Mouse (Mus musculus) midbrain, embryonic 12.5 days (tissue): ENCODE measurements around the gene Mettl23. TPM values are rescaled to one million over a fixed set of nuclear protein-coding genes. Genes with fewer than 3 reads are reported as not detected.

Experiments
- ATAC-seq: fragments of 200-750 bp; cut with Nextera tagmentation; 2 replicates; pipeline ENCODE4 v1.8.0; 2017; ENCODE audit warnings: low read depth, moderate TSS enrichment, moderate library complexity; ENCODE audit not compliant: low FRiP score
- H3K27ac ChIP-seq: fragments of 300-500 bp; sonication (generic); replicated peaks from 2 replicates; pipeline ENCODE4 v1.5.1; 2016; ENCODE audit warnings: mild to moderate bottlenecking
- H3K27me3 ChIP-seq: fragments of 300-500 bp; sonication (generic); 2 replicates; pipeline ENCODE4 v1.6.1; 2016; ENCODE audit warnings: mild to moderate bottlenecking
- H3K36me3 ChIP-seq: fragments of 300-500 bp; sonication (generic); 2 replicates; pipeline ENCODE4 v1.6.1; 2016
- H3K4me1 ChIP-seq: fragments of 300-500 bp; sonication (generic); 2 replicates; pipeline ENCODE4 v1.6.1; 2016
- H3K4me2 ChIP-seq: fragments of 300-500 bp; sonication (generic); replicated peaks from 2 replicates; pipeline ENCODE4 v1.6.1; 2016; ENCODE audit warnings: mild to moderate bottlenecking, moderate library complexity
- H3K4me3 ChIP-seq: fragments of 300-500 bp; sonication (generic); 2 replicates; pipeline ENCODE4 v1.5.1; 2016; ENCODE audit warnings: mild to moderate bottlenecking
- H3K9ac ChIP-seq: fragments of 300-500 bp; sonication (generic); replicated peaks from 2 replicates; pipeline ENCODE4 v1.6.1; 2016; ENCODE audit warnings: mild to moderate bottlenecking, moderate library complexity
- H3K9me3 ChIP-seq: fragments of 300-500 bp; sonication (generic); 2 replicates; pipeline ENCODE4 v1.6.1; 2016; ENCODE audit warnings: mild to moderate bottlenecking
- WGBS: fragments of 180-500 bp; shearing (Covaris S2); methylation state at CpG from one replicate; pipeline ENCODE4 v1.1.7; 2016; 5-methylcytosine and 5-hydroxymethylcytosine counted together
- polyA plus RNA-seq: library from polyadenylated mRNA; unstranded; fragments of >200 nt; fragmentation: Nextera tagmentation; extraction: Ambion mirVana; gene quantifications from 2 replicates; pipeline ENCODE4 v1.2.1, GENCODE M21; 2016

Gene Mettl23
- polyA plus RNA-seq, 1 experiment from 2014 or later, result 72.3 TPM

GRCm38 (mm10) chr11:116810983-116811901, 31.8 kb upstream of the Mettl23 start:
- peak overlapping the region; percentile 34 for H3K4me3 ChIP-seq
- peak overlapping the region; percentile 98 for H3K27ac ChIP-seq
- no peaks in the 10 kb centered on the region for H3K36me3 ChIP-seq
- H3K9ac ChIP-seq, result peak overlapping the region; percentile 59
- WGBS, result 2% methylated on average over 31 of the region's 32 CpGs
- H3K9me3 ChIP-seq, result no peaks in the 10 kb centered on the region
- peaks cover 69% of the 10 kb centered on the region for H3K4me1 ChIP-seq
- H3K4me2 ChIP-seq, result peak overlapping the region; percentile 55
- H3K27me3 ChIP-seq, result peaks cover 3% of the 10 kb centered on the region
- ATAC-seq, result peak; percentile 90

GRCm38 (mm10) chr11:116812793-116813529, 30.1 kb upstream of the Mettl23 start:
- peak; percentile 44 for ATAC-seq
- Histone ChIP-seq H3K36me3 (no peaks in the 10 kb centered on the region), H3K27me3 (peaks cover 3% of the 10 kb centered on the region), H3K4me3 (no peak overlapping the region), H3K27ac (peak overlapping the region; percentile 98), H3K9me3 (no peaks in the 10 kb centered on the region), H3K4me1 (peaks cover 68% of the 10 kb centered on the region), H3K4me2 (peak overlapping the region; percentile 55), H3K9ac (peak overlapping the region; percentile 39; the same call in 1 of the 2 replicates)
- 32% methylated on average over 18 of the region's 21 CpGs for WGBS

- H3K4me2 ChIP-seq, result peak overlapping the region; percentile 55; the same call in 1 of the 2 replicates
- peaks cover 3% of the 10 kb centered on the region for H3K27me3 ChIP-seq
These were observed 29.5 kb upstream of the Mettl23 start for GRCm38 (mm10) chr11:116813610-116814009.

GRCm38 (mm10) chr11:116814076-116814883, 28.8 kb upstream of the Mettl23 start:
- H3K4me2 ChIP-seq, result peak overlapping the region; percentile 55; the same call in 1 of the 2 replicates

More at GRCm38 (mm10) chr11:116813610-116814009, 29.5 kb upstream of the Mettl23 start:
- H3K36me3 ChIP-seq, result no peaks in the 10 kb centered on the region
- no peak for ATAC-seq
- peak overlapping the region; percentile 98 for H3K27ac ChIP-seq
- no peak overlapping the region for H3K9ac ChIP-seq
- H3K4me3 ChIP-seq, result no peak overlapping the region
- H3K9me3 ChIP-seq, result no peaks in the 10 kb centered on the region
- H3K4me1 ChIP-seq, result peaks cover 64% of the 10 kb centered on the region
- 69% methylated on average over 13 of the region's 13 CpGs for WGBS

GRCm38 (mm10) chr11:116814884-116815415, 28.1 kb upstream of the Mettl23 start:
- H3K4me2 ChIP-seq, result peak overlapping the region; percentile 55; the same call in 1 of the 2 replicates

More at GRCm38 (mm10) chr11:116814076-116814883, 28.8 kb upstream of the Mettl23 start:
- Histone ChIP-seq H3K27me3 (peaks cover 3% of the 10 kb centered on the region), H3K4me3 (no peak overlapping the region), H3K4me1 (peaks cover 64% of the 10 kb centered on the region), H3K36me3 (no peaks in the 10 kb centered on the region), H3K9ac (peak overlapping the region; percentile 47; the same call in 1 of the 2 replicates), H3K9me3 (no peaks in the 10 kb centered on the region), H3K27ac (peak overlapping the region; percentile 98)
- WGBS, result 5% methylated on average over 20 of the region's 20 CpGs
- peak; percentile 14; the same call in 1 of the 2 replicates for ATAC-seq

GRCm38 (mm10) chr11:116816769-116817168, 26.3 kb upstream of the Mettl23 start:
- peaks cover 54% of the 10 kb centered on the region for H3K4me1 ChIP-seq
- no peaks in the 10 kb centered on the region for H3K9me3 ChIP-seq
- WGBS, result 84% methylated on average over 5 of the region's 5 CpGs
- H3K4me2 ChIP-seq, result no peak overlapping the region
- H3K4me3 ChIP-seq, result no peak overlapping the region
- H3K36me3 ChIP-seq, result no peaks in the 10 kb centered on the region
- no peak overlapping the region for H3K27ac ChIP-seq
- H3K27me3 ChIP-seq, result no peaks in the 10 kb centered on the region
- H3K9ac ChIP-seq, result no peak overlapping the region
- ATAC-seq, result no peak

More at GRCm38 (mm10) chr11:116814884-116815415, 28.1 kb upstream of the Mettl23 start:
- Histone ChIP-seq H3K9me3 (no peaks in the 10 kb centered on the region), H3K4me3 (no peak overlapping the region), H3K27ac (peak overlapping the region; percentile 98), H3K9ac (0 out of 2 replicates have a peak overlapping the region, but pooled peaks have one; percentile 47), H3K4me1 (peaks cover 60% of the 10 kb centered on the region), H3K36me3 (no peaks in the 10 kb centered on the region), H3K27me3 (no peaks in the 10 kb centered on the region)
- no peak for ATAC-seq
- 19% methylated on average over 7 of the region's 7 CpGs for WGBS

- H3K27me3 ChIP-seq, result no peaks in the 10 kb centered on the region
- no peak overlapping the region for H3K4me3 ChIP-seq
- no peaks in the 10 kb centered on the region for H3K36me3 ChIP-seq
- no peak for ATAC-seq
- H3K27ac ChIP-seq, result no peak overlapping the region
- WGBS, result 89% methylated on average over 5 of the region's 5 CpGs
- no peak overlapping the region for H3K4me2 ChIP-seq
- H3K9me3 ChIP-seq, result no peaks in the 10 kb centered on the region
- no peak overlapping the region for H3K9ac ChIP-seq
- peaks cover 54% of the 10 kb centered on the region for H3K4me1 ChIP-seq
These were observed 25.5 kb upstream of the Mettl23 start for GRCm38 (mm10) chr11:116817567-116817966.

GRCm38 (mm10) chr11:116818722-116819121, 24.4 kb upstream of the Mettl23 start:
- ATAC-seq, result no peak
- Histone ChIP-seq H3K4me3 (no peak overlapping the region), H3K4me2 (no peak overlapping the region), H3K4me1 (peaks cover 44% of the 10 kb centered on the region), H3K36me3 (no peaks in the 10 kb centered on the region), H3K27me3 (no peaks in the 10 kb centered on the region), H3K27ac (no peak overlapping the region), H3K9me3 (no peaks in the 10 kb centered on the region), H3K9ac (no peak overlapping the region)
- WGBS, result 81% methylated on average over 8 of the region's 8 CpGs

GRCm38 (mm10) chr11:116819932-116820593, 23.0 kb upstream of the Mettl23 start:
- no peak overlapping the region for H3K4me3 ChIP-seq
- WGBS, result 95% methylated on average over 5 of the region's 5 CpGs
- no peaks in the 10 kb centered on the region for H3K36me3 ChIP-seq
- no peaks in the 10 kb centered on the region for H3K27me3 ChIP-seq
- peaks cover 33% of the 10 kb centered on the region for H3K4me1 ChIP-seq
- H3K27ac ChIP-seq, result no peak overlapping the region
- ATAC-seq, result no peak
- no peak overlapping the region for H3K9ac ChIP-seq
- no peaks in the 10 kb centered on the region for H3K9me3 ChIP-seq
- H3K4me2 ChIP-seq, result no peak overlapping the region

GRCm38 (mm10) chr11:116821057-116821940, 21.8 kb upstream of the Mettl23 start:
- Histone ChIP-seq H3K9me3 (no peaks in the 10 kb centered on the region), H3K27me3 (no peaks in the 10 kb centered on the region), H3K4me2 (no peak overlapping the region), H3K27ac (peak overlapping the region; percentile 5; the same call in 1 of the 2 replicates), H3K36me3 (no peaks in the 10 kb centered on the region), H3K4me3 (no peak overlapping the region), H3K9ac (no peak overlapping the region; the same call in 1 of the 2 replicates), H3K4me1 (peaks cover 35% of the 10 kb centered on the region)
- no peak for ATAC-seq
- 52% methylated on average over 13 of the region's 13 CpGs for WGBS
